Mouse (Mus musculus) C2C12 (cell line): ENCODE measurements around the gene Cpm.

Experiments used
- CEBPB ChIP-seq: IDR thresholded peaks from one replicate; pipeline ENCODE4 v1.6.1; 2011; ENCODE audit warnings: low read depth, mild to moderate bottlenecking, control low read depth, moderate library complexity
- CTCF ChIP-seq: IDR thresholded peaks from one replicate; pipeline ENCODE4 v1.5.1; 2011; ENCODE audit not compliant: control insufficient read depth, insufficient read depth, insufficient read length
- FOSL1 ChIP-seq: IDR thresholded peaks from one replicate; pipeline ENCODE4 v1.8.0; 2011; ENCODE audit warnings: mild to moderate bottlenecking, low read length; ENCODE audit not compliant: poor library complexity, insufficient read depth, severe bottlenecking
- MAX ChIP-seq: IDR thresholded peaks from one replicate; pipeline ENCODE4 v1.6.1; 2011; ENCODE audit warnings: mild to moderate bottlenecking, control low read depth
- MYOD1 ChIP-seq: IDR thresholded peaks from one replicate; pipeline ENCODE4 v1.6.1; 2011; ENCODE audit warnings: low read depth; ENCODE audit not compliant: control insufficient read depth, insufficient read length
- MYOG ChIP-seq: IDR thresholded peaks from one replicate; pipeline ENCODE4 v1.6.1; 2011; ENCODE audit not compliant: control insufficient read depth, insufficient read length; ENCODE audit errors: extremely low read depth
- USF1 ChIP-seq: IDR thresholded peaks from one replicate; pipeline ENCODE4 v1.6.1; 2011; ENCODE audit warnings: low read depth, mild to moderate bottlenecking, control low read depth, moderate library complexity

- TF ChIP-seq CTCF (no peak), USF1 (no peak), MYOG (no peak), CEBPB (no peak), MYOD1 (no peak), MAX (no peak), FOSL1 (no peak)
These were observed 101.4 kb downstream of the Cpm start for GRCm38 (mm10) chr10:117730637-117731203.
